Mouse (Mus musculus): ENCODE measurements around the gene Mthfr. TPM values are rescaled to one million over a fixed set of nuclear protein-coding genes. Genes with fewer than 3 reads are reported as not detected.

Mthfr gene
- polyA plus RNA-seq, 1 experiment from 2014 or later = 8.9 TPM

DNA sequence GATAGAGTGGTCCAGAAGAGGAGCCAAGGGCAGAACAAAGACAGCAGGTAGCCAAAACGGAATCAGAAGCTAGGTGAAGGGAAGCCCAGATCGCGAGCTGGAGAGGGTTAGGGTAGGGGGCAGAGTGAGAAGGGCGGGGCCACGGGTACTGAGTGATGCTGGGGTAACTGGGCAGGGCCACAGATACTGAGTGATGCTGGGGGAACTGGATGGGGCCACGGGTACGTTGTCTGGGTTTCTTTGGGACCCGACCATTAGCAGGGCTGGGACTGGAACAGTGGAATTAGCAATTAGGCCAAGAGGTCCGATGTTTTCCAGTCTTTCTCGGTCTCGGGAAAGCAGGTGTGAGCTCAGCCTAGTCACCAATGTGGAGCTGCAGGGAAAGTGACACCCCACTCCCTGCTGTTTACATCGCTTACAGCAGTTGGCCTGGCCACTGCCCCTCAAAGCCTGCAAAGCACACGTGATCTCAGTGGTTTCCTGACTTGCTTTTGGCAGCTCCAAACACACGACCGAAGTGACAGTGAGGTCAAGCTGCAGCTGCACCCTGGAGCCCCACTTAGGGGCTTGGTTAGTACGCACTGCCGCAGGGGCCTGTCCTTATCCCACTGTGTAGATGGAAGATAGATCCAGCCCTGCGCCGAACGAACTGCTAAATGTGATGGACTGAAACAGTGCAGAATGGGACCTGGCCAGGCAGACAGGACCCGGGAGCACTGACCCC, 44.5 kb downstream of the Mthfr start:
- Histone ChIP-seq H3K9ac (peak overlapping the region; percentile 18), H3K4me3 (replicated peaks) (no peak overlapping the region; the same call in 1 of the 2 replicates), H3K4me1 (replicated peaks) (peaks cover 63% of the 10 kb centered on the region), H3K4me2 (peak overlapping the region; percentile 47), H3K9me3 (replicated peaks) (no peaks in the 10 kb centered on the region), H3K36me3 (peaks cover 19% of the 10 kb centered on the region), H3K27me3 (no peaks in the 10 kb centered on the region), H3K27ac (peak overlapping the region; percentile 75)
- ATAC-seq (ENCODE audit: low read depth) (peak; percentile 6), DNase-seq (no peak)
- 22% methylated on average over 21 of the region's 21 CpGs for WGBS (ENCODE audit: insufficient replicate concordance)

DNA sequence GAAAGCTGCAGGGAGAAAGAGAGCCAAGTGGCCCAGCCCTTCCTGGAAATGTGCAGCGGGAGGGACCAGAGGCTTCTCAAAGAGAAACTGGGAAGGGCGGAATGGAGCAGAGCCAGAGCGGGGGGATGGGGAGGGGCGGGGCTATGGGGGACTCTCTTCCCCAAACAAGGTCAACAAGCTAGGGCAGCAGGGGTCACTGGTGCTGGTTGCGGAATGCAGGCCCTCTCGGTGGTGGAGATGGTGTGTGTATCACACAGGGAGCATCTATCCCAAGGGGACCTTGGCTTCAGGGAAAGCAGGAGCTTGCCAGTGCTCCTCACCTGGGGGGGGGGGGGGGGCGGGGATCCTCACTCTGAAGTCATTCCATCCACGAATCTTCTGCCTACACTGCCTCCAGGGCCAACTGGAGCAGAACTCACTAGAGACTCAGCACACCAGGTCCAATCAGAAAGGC, 45.4 kb downstream of the Mthfr start:
- Histone ChIP-seq H3K36me3 (peaks cover 19% of the 10 kb centered on the region), H3K9ac (no peak overlapping the region), H3K4me3 (replicated peaks) (no peak overlapping the region), H3K9me3 (replicated peaks) (no peaks in the 10 kb centered on the region), H3K27me3 (no peaks in the 10 kb centered on the region), H3K27ac (peak overlapping the region; percentile 75; the same call in 1 of the 2 replicates), H3K4me1 (replicated peaks) (peaks cover 64% of the 10 kb centered on the region), H3K4me2 (peak overlapping the region; percentile 47)
- WGBS (ENCODE audit: insufficient replicate concordance) = 24% methylated on average over 8 of the region's 8 CpGs
- peak; percentile 6 for ATAC-seq (ENCODE audit: low read depth)
- no peak for DNase-seq

DNA sequence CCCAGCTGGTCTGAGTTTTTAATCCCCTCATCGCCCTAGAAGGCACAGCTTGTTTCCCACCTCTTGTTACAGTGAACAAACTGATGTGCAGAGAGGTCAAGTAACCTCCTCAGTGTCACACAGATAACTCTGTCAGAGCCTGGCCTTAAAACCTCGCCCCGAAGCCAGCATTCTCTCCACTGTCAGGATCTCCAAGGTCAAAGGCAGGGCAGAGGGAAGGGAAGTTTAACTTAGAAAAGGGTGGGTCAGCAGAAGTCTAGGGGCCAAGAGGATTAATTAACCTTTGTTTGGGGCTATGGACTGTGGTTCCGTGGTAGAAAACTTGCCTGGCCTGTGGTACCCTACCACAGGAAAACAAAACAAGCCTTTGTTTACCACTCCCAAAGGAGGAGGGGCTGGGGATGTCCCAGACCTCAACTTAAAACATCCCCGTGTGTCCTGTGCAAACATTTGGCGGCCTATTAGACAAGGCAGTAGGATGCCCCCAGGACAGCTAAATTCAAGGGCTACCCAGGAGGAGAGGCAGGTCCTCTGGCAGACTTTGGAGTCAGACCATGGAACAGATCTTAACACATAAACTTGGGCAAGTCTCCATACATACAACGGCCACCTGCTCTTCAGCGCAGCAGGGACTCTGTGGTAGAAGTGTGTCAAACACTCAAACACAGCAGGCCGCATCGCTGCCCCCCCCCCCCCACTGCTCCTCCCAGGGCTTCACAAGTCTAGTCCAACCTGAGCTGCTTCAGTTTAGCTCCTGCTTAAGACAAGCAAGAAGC, 46.4 kb downstream of the Mthfr start:
- H3K4me2 ChIP-seq = peak overlapping the region; percentile 8; the same call in 1 of the 2 replicates
- H3K27ac ChIP-seq = peak overlapping the region; percentile 47
- H3K36me3 ChIP-seq = peaks cover 13% of the 10 kb centered on the region
- no peak overlapping the region for H3K9ac ChIP-seq
- no peak for DNase-seq
- no peak for ATAC-seq (ENCODE audit: low read depth)
- peaks cover 64% of the 10 kb centered on the region for H3K4me1 ChIP-seq (replicated peaks)
- WGBS (ENCODE audit: insufficient replicate concordance) = 58% methylated on average over 10 of the region's 10 CpGs
- no peak overlapping the region for H3K4me3 ChIP-seq (replicated peaks)
- H3K9me3 ChIP-seq (replicated peaks) = no peaks in the 10 kb centered on the region
- H3K27me3 ChIP-seq = no peaks in the 10 kb centered on the region

DNA sequence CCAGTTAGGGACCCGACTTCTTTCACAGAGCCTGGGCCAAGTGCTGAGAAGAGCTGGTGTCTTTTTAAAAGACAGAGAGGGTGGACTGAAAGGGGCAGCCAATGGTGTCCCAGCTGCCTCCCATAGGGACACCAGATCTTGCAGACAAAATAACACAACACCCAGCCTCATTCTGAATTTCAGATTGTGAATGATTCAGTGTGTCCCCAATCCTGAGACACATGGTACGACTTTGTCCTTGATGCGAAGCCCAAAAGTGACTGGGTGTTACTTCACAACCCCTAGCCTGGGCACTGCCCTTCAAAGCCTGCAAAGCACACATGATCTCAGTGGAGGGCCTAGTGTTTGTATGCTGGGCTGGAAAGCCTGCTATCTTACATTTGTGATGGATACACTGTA, 47.0 kb downstream of the Mthfr start:
- Histone ChIP-seq H3K36me3 (0 out of 2 replicates have a peak, but pooled peaks cover 7% of the 10 kb centered on the region), H3K4me1 (replicated peaks) (peaks cover 64% of the 10 kb centered on the region), H3K27ac (peak overlapping the region; percentile 47; the same call in 1 of the 2 replicates), H3K4me3 (replicated peaks) (no peak overlapping the region), H3K4me2 (0 out of 2 replicates have a peak overlapping the region, but pooled peaks have one; percentile 8), H3K27me3 (no peaks in the 10 kb centered on the region), H3K9me3 (replicated peaks) (no peaks in the 10 kb centered on the region), H3K9ac (no peak overlapping the region)
- ATAC-seq (ENCODE audit: low read depth) = no peak
- 82% methylated on average over 3 of the region's 3 CpGs for WGBS (ENCODE audit: insufficient replicate concordance)
- no peak for DNase-seq

DNA sequence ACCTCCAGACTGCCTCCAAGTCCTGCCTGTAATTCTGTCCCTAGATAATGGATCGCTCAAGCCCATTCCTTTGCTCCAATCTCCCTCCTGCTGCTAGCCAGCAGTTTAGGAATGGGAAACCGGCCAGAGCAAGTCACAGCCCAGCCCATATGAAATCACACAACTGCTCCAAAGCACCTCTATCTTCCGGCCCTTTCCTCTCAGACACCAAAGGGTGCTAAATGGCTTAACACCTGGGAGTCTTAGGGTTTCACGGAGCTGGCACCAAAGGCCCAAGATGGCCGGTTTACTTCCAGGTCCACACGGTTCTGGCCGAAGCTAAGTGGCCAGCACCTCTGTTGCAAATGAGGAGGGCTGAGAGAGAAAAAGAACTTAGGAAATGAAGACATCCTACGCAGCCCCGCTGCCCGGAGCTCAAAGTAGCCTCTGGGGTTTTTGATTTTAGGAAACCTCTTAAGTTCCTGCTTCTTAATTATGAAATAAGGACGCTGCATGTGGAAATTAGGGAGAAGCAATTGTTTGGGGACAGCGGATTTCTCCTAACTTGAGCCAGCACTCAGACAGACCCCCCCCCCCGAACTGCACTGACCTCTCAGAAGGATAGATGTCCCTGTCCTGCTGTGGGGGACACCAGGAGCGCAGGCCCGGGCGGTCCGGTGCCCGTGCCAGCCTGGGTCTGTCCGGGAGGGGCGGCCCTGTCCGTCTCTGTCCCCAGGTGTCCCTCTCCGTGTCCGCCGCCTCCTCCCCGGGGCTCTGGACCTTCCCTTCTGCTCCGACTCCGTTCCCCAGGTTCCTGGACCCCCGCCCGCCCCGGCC, 48.4 kb downstream of the Mthfr start:
- Histone ChIP-seq H3K9me3 (replicated peaks) (no peaks in the 10 kb centered on the region), H3K9ac (peak overlapping the region; percentile 92), H3K36me3 (no peaks in the 10 kb centered on the region), H3K27ac (peak overlapping the region; percentile 81), H3K4me2 (peak overlapping the region; percentile 91), H3K27me3 (no peaks in the 10 kb centered on the region), H3K4me3 (replicated peaks) (peak overlapping the region; percentile 83), H3K4me1 (replicated peaks) (peaks cover 59% of the 10 kb centered on the region)
- peak; percentile 16 for ATAC-seq (ENCODE audit: low read depth)
- DNase-seq = no peak
- WGBS (ENCODE audit: insufficient replicate concordance) = 6% methylated on average over 29 of the region's 30 CpGs

DNA sequence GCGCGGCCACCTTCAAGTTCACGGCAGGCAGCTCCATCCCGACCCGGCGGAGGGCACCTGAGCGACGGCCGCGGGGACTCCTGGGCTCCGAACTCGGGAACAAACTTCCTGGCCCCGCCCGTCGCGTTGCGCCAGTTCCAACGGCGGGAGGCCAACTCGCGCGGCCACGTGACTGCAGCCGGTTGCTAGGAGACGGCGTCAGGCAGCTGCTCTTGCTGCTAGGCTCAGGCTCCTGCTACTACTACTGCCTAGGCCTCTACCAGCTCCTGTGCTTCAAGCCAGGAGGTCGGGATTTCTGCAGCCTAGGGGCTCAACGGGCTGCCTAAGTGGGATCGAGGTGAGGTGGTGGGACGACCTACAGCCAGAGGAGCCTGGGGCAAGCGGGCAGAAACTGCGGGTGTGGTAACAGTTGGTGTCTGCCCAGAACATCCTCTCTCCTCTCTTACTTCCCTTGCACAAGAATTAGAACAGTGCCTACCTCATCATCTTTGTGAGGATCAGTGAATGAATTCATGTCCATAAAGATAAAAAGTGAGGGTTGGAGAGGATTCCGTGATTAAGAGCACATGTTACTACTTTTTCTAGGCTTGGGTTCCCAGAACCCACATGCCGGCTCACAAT, 49.1 kb downstream of the Mthfr start, which contains the start of gene Agtrap:
TSS of gene Agtrap (minus strand) at position 125 of the 621 bp plus-strand sequence.
- DNase-seq = peak; percentile 87
- WGBS (ENCODE audit: insufficient replicate concordance) = 8% methylated on average over 34 of the region's 34 CpGs
- no peaks in the 10 kb centered on the region for H3K9me3 ChIP-seq (replicated peaks)
- H3K4me1 ChIP-seq (replicated peaks) = peaks cover 52% of the 10 kb centered on the region
- no peaks in the 10 kb centered on the region for H3K36me3 ChIP-seq
- H3K27ac ChIP-seq = peak within 1 kb of the TSS; percentile 81
- H3K4me3 ChIP-seq (replicated peaks) = peak within 1 kb of the TSS; percentile 83
- peak; percentile 79 for ATAC-seq (ENCODE audit: low read depth)
- no peaks in the 10 kb centered on the region for H3K27me3 ChIP-seq
- H3K4me2 ChIP-seq = peak within 1 kb of the TSS; percentile 91
- peak within 1 kb of the TSS; percentile 92 for H3K9ac ChIP-seq

DNA sequence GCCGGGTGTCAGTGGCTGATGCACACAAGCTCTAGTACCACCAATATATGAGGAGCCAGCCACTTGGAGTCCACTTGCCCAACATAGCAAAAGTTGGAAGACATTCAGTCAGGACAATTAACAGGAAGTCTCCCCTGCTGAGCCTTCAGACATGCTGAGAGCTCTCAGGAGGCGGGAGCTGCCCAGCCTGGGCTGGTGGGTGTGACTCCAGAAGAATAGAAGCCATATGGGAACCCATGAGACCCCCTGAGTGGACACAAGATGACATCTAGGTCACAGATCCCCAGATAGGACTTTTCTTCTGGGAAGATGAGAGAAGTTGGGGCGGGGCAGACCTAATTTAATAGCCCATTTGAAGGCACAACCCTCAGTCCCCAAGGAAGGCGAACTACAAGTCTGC, 50.3 kb downstream of the Mthfr start:
- no peak for DNase-seq
- no peak overlapping the region for H3K4me2 ChIP-seq
- H3K27ac ChIP-seq = no peak overlapping the region
- peaks cover 41% of the 10 kb centered on the region for H3K4me1 ChIP-seq (replicated peaks)
- no peak for ATAC-seq (ENCODE audit: low read depth)
- H3K36me3 ChIP-seq = no peaks in the 10 kb centered on the region
- H3K9me3 ChIP-seq (replicated peaks) = no peaks in the 10 kb centered on the region
- no peaks in the 10 kb centered on the region for H3K27me3 ChIP-seq
- WGBS (ENCODE audit: insufficient replicate concordance) = 65% methylated on average over 4 of the region's 4 CpGs
- no peak overlapping the region for H3K9ac ChIP-seq
- no peak overlapping the region for H3K4me3 ChIP-seq (replicated peaks)

DNA sequence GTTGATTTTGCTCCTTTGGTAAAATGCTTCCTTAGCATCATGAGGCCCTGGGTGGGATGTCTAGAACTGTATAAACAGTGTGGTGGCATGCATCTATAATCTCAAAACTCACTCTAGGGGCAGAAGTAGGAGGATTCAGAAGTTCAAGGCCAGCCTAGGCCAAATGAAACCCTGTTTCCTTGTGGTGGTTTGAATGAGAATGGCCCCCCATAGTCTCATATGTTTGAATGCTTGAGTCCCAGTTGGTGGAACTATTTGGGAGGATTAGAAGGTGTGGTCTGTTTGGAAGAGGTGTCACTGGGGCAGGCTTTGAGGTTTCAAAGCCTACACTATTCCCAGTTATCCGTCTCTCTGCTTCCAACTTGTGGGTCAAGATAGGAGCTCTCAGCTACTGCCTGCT, 52.3 kb downstream of the Mthfr start:
- 83% methylated on average over 1 of the region's 1 CpGs for whole genome bisulfite sequencing (ENCODE audit: insufficient replicate concordance)
- H3K4me1 ChIP-seq (replicated peaks) = peaks cover 21% of the 10 kb centered on the region
- H3K4me2 ChIP-seq = no peak overlapping the region
- DNase-seq (no peak), ATAC-seq (ENCODE audit: low read depth) (no peak)
- no peaks in the 10 kb centered on the region for H3K9me3 ChIP-seq (replicated peaks)
- no peaks in the 10 kb centered on the region for H3K36me3 ChIP-seq
- no peak overlapping the region for H3K4me3 ChIP-seq (replicated peaks)
- no peaks in the 10 kb centered on the region for H3K27me3 ChIP-seq
- H3K9ac ChIP-seq = no peak overlapping the region
- H3K27ac ChIP-seq = no peak overlapping the region

DNA sequence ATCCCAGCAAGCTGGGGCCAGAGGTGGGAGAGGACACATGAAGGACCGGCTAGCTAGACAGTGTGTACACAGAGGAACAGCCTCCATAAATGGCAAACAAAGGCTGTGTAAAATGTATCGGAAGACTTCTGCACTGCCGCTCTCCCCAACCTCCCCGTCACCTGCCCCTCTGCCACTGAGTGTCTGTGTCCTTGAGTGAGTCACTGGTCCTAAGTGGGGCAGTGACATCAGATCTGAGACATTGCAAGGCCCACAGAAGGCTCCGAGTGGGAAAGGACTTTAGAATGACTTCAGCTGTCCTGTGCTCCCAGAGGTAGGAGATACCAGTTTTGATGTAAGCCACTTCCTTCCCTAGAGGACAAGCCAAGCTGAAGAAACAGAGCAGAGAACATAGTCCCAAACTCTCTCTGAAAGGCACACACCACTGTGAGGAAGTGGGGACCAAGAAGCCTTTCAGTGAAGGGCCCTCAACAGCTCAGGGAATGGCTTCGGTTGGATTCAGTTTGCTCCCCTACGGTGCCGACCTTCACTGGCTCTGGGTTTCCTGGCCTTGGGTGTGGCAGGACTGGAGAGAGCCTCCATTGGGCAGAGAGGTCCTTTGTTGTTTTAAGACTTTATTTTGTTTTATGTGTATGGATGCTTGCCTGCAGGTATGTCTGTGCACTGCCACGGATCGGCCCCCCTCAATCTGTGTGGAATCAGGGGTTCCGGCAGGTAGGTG, 53.8 kb downstream of the Mthfr start:
- Histone ChIP-seq H3K4me3 (replicated peaks) (no peak overlapping the region), H3K27me3 (no peaks in the 10 kb centered on the region), H3K9me3 (replicated peaks) (no peaks in the 10 kb centered on the region), H3K4me1 (replicated peaks) (peaks cover 6% of the 10 kb centered on the region), H3K27ac (no peak overlapping the region), H3K36me3 (no peaks in the 10 kb centered on the region), H3K9ac (no peak overlapping the region), H3K4me2 (no peak overlapping the region)
- WGBS (ENCODE audit: insufficient replicate concordance) = 75% methylated on average over 11 of the region's 11 CpGs
- DNase-seq (no peak), ATAC-seq (ENCODE audit: low read depth) (no peak)

DNA sequence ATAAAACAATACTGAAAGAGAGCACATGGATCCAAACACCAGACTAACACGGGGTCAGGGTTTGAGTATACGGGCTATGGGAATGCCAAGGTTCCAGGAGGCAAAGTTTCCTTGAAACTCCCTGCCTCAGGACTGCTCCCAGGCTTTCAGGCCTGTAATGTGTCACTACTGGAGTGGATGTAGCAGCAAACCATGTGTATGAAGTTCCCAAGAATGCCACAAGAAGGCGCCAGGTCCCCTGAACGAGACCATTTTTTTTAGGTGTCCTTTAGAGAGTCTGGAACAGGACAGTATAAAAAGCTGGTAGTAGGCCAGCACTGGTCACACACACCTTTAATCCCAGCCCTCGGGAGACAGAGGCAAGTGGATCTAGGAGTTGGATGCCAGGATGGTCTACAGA, 55.3 kb downstream of the Mthfr start:
- no peak for ATAC-seq (ENCODE audit: low read depth)
- 65% methylated on average over 5 of the region's 5 CpGs for WGBS (ENCODE audit: insufficient replicate concordance)
- Histone ChIP-seq H3K9me3 (replicated peaks) (no peaks in the 10 kb centered on the region), H3K4me3 (replicated peaks) (no peak overlapping the region), H3K4me2 (no peak overlapping the region), H3K27me3 (no peaks in the 10 kb centered on the region), H3K36me3 (no peaks in the 10 kb centered on the region), H3K4me1 (replicated peaks) (no peaks in the 10 kb centered on the region), H3K9ac (no peak overlapping the region), H3K27ac (no peak overlapping the region)
- no peak for DNase-seq
